Mouse (Mus musculus) cortical plate, adult 2 months (tissue): ENCODE results near the gene Amotl2.

ENCODE experiments used
- CTCF ChIP-seq: fragments of 200-500 bp; IDR thresholded peaks from 2 replicates; pipeline ENCODE4 v1.5.1; 2011; ENCODE audit warnings: mild to moderate bottlenecking, control low read depth, low read length; ENCODE audit not compliant: insufficient read depth; ENCODE audit errors: extremely low read depth
- POLR2A ChIP-seq: fragments of 200-500 bp; IDR thresholded peaks from 2 replicates; pipeline ENCODE4 v1.6.1; 2011; ENCODE audit warnings: mild to moderate bottlenecking, low read length, control low read depth; ENCODE audit not compliant: insufficient read depth; ENCODE audit errors: extremely low read depth

DNA sequence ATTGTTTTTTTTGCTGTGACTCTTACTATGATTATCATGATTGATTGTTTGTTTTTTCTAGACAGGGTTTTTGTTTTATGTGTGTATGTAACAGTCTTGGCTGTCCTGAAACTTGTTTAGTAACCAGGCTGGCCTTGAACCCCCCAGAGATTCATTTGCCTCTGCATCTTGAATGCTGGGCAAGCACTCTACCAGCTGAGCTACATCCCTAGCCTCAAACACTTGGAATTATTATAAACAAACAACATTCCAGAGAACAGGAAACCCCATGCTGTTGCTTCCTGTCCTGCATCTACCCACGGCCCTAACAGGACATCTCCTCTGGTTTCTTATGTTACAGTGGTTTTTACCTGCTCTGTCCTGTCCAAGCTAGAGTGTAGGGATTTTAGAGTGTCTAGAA, 42.4 kb downstream of the Amotl2 start:
- TF ChIP-seq POLR2A (no peak), CTCF (no peak)
